Mouse (Mus musculus) cerebellum, adult 8-10 months (tissue): ENCODE data around the gene Vps35l.
A peak's percentile ranks its signal among the peaks of the same experiment; 100 is the strongest.

Experiments
- DNase-seq: peaks from one replicate; pipeline ENCODE4 v3.0.0; 2022

Gene Vps35l

GRCm38 (mm10) chr7:118778561-118778960 is 38.5 kb downstream of the Vps35l start:
- DNase-seq = peak; percentile 82

DNA sequence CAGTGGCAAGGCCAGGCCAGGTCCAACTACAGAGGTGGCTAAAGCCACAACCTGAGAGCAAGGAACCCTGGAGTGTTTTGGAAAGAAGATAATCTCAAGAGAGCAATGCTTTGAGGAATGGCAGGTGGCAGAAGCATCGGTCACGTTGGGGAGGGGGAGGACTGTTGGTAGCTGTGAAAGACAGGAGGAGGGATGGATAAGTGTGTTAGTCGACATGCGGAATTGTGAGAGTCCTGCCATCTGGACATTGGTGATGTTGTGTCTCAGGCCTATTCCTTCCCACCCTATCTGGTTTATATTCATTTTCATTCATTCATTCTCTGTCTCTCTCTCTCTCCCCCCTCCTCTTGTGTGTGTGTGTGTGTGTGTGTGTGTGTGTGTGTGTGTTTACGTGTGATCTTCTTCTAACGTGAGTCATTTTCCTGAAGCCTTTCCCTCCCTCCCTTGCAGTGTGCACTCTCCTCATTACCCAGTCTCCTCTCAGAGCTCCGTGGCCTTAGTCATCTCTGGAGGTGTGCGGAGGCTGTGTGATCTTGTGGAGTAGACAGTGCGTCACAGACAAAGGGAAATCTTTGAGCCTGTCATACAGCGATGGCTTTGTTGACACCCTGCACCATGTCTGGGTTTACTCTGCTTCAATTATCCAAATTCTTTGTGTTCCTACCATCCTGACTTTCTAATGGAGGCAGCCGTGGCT is 43.4 kb downstream of the Vps35l start:
- no peak for DNase-seq

- DNase-seq = no peak
Measured at GRCm38 (mm10) chr7:118786091-118786490, 46.1 kb downstream of the Vps35l start.

DNA sequence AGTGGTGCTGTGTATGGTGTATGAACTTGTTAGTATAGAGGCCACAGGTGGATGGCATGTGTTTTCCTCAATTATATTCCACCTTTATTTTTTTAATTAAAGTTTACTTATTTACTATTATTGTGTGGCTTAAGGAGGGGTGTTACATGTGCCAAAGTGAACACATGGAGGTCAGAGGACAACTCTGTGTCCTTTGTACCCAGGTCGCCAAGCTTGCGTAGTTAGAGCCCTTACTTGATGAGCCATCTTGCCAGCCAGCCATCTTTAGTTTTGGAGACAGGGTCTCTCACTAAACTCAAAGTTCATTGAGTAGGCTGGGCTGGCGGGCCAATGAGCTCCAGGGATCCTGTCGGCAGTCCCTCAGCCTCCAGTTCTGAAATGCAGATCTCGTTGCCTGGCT is 47.3 kb downstream of the Vps35l start:
- DNase-seq = no peak

DNA sequence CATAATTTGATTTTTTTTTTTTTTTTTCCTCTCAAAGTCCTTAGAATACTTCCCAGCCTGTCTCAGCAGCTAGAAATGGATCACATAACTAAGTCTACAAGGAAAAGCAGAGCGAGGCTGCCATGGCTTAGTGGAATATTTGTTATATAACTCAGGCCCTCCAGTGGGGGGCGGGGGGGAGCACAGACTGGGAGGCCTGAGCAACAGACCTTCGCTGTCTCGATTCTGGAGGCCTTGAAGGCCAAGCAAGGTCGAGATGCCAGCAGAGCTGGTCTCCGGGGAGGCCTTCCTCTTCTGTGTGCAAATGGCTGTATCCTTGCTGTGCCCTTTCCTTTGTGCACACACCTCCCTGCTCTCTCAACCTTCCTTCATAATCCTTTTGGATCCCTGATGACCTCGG is 48.5 kb downstream of the Vps35l start:
- no peak for DNase-seq

DNA sequence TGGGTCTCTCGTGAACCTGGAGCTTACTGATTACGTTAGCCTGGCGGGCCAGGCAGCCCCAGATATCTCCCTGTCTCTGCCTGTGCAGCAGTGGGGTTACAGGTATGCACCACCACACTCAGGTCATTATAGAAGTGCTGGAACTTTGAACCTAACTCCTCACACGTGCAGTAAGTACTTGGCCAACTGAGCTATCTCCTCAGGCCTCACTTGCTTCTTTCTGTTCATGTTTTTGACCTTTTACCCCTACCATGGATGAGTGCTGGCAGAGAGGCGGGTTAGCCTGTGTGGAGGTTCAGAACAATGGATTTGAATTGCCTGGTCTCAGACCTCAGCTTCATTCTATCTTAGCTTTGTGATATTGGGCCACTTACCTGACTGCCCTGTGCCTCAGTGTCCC is 50.3 kb downstream of the Vps35l start:
- DNase-seq = no peak

DNA sequence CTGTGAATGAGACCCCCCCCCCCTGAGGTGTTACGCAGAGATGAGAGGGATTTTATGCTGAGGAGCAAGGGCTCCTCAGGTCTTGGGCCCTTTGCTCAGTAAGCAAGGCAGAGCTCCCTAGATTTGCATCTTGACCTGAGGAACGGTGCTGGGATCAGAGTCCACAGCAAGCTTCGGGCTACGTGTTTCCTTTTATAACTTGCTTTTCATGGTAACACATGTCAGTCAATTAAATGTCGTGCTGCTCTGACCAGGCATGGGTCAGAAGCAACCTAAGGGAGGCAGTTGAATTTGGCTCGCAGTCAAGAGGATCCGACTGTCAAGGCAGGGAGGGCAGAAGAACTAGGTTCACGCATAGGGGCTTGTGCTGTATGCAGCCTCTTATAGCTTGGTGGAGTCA is 53.9 kb downstream of the Vps35l start:
- DNase-seq = no peak

DNA sequence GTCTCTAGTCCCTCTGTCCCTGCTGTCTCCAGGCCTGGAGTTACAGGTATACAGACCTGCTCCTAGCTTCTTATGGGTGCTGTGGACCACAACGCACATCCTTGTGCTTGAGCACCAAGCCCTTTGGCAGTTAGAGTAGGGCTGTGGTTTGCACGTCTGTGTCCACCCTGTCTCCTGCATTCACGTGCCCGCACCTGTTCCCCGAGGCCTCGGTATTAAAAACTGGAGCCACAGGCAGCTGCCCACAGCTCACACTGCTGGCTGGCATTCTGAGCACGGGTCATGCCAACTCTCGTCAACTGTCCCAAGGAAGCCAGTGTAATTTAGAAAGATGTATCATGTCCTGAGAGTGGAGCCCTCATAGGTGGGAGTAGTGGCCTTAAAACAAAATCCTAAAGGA is 55.8 kb downstream of the Vps35l start:
- no peak for DNase-seq

DNA sequence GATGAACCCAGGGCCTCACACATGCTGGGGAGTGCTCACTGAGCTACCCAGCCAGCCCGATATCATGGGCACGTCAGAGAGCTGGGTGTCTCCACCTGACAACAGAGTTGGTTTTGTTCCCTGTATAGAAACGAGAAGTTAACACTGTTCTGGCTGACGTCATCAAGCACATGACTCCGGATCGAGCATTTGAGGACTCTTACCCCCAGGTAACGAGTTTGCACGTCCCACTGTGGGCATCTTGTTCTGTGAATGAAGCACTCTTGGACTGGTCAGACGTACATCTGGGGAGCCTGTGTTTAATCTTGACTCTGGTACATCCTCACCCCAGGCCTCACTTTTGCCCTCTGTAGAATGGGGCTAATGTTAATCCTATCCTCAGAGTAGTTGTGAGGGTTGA is 56.8 kb downstream of the Vps35l start:
- no peak for DNase-seq

- DNase-seq = no peak
Measured at GRCm38 (mm10) chr7:118797600-118797999, 57.6 kb downstream of the Vps35l start.

DNA sequence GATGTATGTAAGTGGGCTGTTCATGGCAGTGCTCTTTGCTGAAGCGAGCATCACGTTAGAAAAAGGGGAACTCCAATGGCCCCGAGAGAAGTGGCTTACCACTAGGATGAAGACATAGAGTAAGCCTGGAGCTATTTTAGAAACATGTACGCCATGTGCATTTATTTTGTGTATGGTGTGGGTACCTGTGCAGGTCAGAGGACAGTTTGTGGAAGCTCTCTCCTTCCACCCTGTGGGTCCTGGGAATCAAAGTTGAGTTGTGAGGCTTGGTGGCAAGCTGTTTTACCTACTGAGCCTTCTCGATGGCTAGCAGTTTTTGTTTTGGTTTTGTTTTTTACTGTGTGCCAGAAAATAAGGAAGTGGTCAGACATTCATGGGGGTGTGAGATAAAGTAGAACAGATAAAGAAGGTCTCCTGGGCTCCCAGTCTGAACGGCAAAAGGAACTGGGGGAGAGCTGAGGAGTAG is 58.1 kb downstream of the Vps35l start:
- no peak for DNase-seq

GRCm38 (mm10) chr7:118800112-118800734 is 60.2 kb downstream of the Vps35l start:
- DNase-seq = no peak

DNA sequence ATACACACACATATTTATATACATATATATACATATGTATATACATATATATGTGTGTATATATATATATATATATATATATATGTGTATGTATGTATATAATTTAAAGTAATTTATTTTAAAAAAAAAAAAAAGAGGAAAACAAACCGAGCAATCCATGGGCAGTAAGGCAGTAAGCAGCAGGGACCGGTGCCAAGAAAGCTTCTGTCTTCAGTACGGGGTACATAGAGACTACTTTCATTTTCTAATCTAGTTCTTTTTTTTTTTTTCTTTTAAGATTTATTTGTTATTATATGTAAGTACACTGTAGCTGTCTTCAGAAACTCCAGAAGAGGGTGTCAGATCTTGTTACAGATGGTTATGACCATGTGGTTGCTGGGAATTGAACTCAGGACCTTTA is 61.8 kb downstream of the Vps35l start:
- no peak for DNase-seq

DNA sequence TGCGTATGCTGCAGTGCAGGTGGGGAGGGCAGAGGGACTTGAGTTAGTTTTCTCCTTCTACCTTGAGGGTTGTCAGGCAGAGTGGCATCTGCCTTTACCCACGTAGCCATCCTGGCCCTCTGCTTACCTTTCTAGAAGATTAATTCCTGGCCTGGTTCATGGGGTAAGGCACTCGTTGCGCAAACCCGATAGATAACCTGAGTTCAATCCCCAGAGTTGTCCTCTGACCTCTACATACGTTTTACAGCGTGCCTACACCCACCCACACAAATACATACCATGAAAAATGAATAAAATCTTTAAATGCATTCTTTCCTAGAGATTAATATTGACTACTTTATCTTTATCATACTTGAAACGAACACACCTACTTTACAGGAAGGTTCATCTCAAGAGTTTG is 63.4 kb downstream of the Vps35l start:
- DNase-seq = no peak

GRCm38 (mm10) chr7:118806631-118807411 is 66.8 kb downstream of the Vps35l start:
- no peak for DNase-seq

GRCm38 (mm10) chr7:118807899-118808298 is 67.9 kb downstream of the Vps35l start:
- DNase-seq = no peak

DNA sequence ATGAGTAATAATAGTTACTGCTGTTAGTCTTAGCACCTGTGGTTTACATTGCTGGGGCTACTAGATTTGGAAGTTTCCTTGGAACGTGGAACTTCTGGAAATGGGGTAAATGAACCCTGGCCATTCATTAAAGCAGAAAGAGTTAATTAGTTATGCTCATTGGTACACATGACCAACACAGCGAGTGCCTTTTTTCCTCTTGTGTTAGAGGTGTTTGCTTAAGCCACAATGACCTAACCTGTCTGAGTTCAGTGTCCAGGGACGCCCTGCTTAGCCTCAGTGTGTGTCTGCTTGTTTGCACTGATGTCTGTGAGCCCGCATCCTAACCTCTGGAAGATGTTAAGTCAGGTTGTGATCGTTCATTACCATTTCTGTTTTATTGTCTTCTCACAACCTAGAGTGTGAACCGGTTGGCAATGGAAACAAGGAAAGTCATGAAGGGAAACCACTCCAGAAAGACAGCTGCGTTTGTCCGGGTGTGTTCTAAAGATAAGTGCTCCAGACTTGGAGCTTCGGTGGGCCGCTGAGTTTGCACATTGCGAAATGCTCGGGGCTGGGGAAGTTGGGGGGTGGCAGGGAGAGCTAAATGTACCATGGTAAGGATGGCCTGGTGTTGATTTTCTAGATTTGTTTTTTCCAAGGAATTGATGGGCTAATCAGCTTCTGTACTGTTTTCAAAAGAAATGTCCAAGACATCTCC is 71.5 kb downstream of the Vps35l start:
- DNase-seq = no peak

GRCm38 (mm10) chr7:118813592-118813991 is 73.6 kb downstream of the Vps35l start:
- DNase-seq = no peak

- DNase-seq = no peak
Measured at GRCm38 (mm10) chr7:118816275-118816674, 76.2 kb downstream of the Vps35l start.

DNA sequence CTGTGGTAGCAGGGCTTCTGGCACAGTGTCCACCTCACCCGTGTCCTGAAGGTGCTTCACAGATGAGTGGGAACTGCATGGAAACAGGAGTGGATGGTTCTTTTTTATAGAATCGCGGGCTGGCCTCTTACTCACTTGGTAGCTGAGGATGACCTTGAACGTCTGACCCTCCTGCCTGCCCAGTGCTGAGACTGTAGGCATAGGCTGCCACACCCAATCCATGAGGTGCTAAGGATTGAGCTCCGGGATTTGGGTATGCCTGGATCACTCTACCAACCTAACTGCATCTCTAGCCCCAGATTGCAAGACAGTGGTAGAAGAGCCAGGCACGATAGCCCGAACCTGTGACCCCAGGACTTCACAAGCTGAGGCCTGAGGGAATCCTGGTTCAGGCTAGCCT is 77.7 kb downstream of the Vps35l start:
- DNase-seq = no peak

DNA sequence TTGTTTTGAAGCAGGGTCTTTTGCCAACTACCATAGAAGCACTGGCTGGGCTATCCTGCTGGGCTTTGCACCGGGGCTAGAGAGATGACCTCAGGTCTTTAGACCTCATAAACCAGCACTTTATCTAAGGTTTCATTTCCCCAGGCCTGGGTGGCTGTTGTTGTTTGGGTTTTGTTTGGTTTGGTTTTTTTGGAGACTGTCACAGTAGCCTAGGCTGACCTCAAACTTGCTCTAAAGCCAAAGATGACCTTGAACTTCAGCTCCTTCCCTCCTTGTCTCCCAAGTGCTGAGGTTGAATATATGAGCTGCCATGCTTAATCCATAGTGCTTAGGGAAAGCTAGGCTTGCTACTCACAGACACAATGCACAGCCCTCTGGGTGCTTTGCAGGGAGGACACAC is 79.6 kb downstream of the Vps35l start:
- DNase-seq = no peak

GRCm38 (mm10) chr7:118821356-118821755 is 81.3 kb downstream of the Vps35l start:
- no peak for DNase-seq

DNA sequence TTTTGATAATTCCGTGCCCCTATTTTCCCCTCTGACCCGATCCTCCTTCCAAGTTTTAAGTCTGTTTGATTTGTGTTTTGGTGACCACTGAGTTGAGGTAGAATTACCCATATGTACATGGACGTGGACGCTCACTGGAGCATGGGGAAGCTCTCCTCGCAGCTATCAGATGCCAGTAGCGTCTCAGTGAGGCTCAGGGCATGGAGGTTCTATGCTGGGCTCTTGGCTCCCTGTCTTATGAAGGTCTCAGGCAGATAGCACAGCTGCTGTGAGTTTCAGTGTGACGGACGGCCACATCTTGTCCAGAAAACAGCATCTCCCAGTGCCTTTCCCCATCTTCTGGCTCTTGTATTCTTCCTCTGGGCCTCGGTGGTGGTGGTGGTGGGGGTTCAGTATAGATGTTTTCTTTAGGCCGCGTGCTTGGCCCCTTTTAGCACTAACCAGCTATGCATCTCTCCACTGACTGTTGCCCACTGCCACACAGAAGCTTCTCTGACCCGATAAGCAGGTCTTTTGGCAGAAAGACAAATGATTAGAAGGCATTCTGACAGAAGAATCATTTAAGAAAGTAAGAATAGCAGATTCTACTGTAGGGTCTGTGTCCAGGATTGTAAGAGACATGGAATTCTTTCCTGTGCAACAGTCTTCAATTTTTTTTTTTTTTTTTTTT is 82.0 kb downstream of the Vps35l start:
- DNase-seq = no peak
